Mouse (Mus musculus): ENCODE measurements around the gene Zbtb5. TPM values are rescaled to one million over a fixed set of nuclear protein-coding genes. Genes with fewer than 3 reads are reported as not detected.

Gene Zbtb5
- total and polyA plus RNA-seq, 3 experiments = 2.6 to 9.8 (median 9.7) TPM

DNA sequence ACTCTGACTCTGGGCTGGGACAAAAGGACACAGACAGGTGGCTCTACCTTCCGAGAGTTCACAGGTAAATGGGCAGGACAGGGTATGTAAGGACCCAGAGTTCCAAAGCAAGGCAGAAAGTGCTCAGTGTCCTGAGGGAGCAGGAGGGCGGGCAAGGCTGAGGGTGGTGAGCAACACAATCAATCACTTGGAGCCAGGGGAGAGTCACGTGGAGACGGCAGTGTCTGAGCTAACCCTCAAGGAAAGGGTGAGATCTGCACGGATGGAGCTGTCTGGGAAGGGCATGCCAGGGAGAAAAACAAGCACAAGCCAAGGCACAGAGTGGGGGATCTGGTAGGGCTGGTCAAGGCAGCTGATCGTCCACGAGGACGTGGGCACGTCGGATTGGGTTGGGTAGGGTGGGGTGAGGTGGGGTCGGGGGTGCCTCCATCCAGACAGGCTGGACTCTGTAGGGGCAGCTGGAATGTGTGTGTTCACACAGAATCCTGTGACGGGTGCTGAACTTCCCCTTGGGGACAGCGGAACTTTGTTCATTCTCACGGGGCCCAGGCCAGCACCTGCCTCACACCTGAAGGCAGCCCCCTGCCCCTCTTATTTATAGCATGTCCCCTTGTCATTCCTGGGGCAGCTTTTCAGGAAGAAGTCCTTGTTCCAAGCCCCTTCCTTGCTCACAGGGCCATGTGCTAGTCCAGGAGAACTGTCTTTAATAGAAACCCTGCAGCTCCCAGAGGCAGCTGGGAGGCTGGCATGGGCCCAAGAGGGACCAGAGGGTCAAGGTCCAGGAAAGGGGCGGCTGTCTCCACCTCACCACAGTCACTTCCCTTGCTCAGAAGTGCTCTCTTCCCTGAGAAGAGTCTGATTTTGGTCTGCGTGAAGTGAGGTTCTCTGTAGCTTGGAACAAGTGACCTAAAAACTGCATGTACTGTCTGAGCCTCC lies 22.7 kb upstream of the Zbtb5 start:
- Histone ChIP-seq H3K36me3 (replicated peaks) (peaks cover 68% of the 10 kb centered on the region), H3K9me3 (replicated peaks) (no peaks in the 10 kb centered on the region), H3K27me3 (ENCODE audit: insufficient read depth, low read length) (no peaks in the 10 kb centered on the region), H3K4me3 (ENCODE audit: low read depth, low read length) (no peak overlapping the region), H3K4me1 (ENCODE audit: insufficient read depth, low read depth, low read length) (peaks cover 8% of the 10 kb centered on the region; the same call in 1 of the 2 replicates)
- ATAC-seq (ENCODE audit: extremely low read depth, insufficient number of reproducible peaks, low FRiP score, poor library complexity, severe bottlenecking) = no peak
- no peak for TF ChIP-seq GATA2 (IDR thresholded peaks at IDR 0.05; ENCODE audit: borderline replicate concordance, low read depth, low read length)
- TF ChIP-seq TAL1 (conservative IDR thresholded peaks at IDR 0.05; ENCODE audit: low read depth, low read length) = no peak
- TF ChIP-seq GATA1 (IDR thresholded peaks at IDR 0.05; ENCODE audit: borderline replicate concordance, low read length) = no peak
- no peak for TF ChIP-seq CTCF (IDR thresholded peaks at IDR 0.05; ENCODE audit: low read depth, low read length)
- no peak for DNase-seq (ENCODE audit: low spot score)

- no peak for ATAC-seq (ENCODE audit: extremely low read depth, insufficient number of reproducible peaks, low FRiP score, poor library complexity, severe bottlenecking)
- no peak for DNase-seq (ENCODE audit: low spot score)
- Histone ChIP-seq H3K4me3 (ENCODE audit: low read depth, low read length) (no peak overlapping the region), H3K4me1 (ENCODE audit: insufficient read depth, low read depth, low read length) (peaks cover 8% of the 10 kb centered on the region; the same call in 1 of the 2 replicates), H3K36me3 (replicated peaks) (peaks cover 88% of the 10 kb centered on the region), H3K9me3 (replicated peaks) (no peaks in the 10 kb centered on the region), H3K27me3 (ENCODE audit: insufficient read depth, low read length) (no peaks in the 10 kb centered on the region)
- TF ChIP-seq POLR2AphosphoS5 (IDR thresholded peaks at IDR 0.05; ENCODE audit: insufficient replicate concordance, low read depth, low read length) (no peak), GATA1 (IDR thresholded peaks at IDR 0.05; ENCODE audit: borderline replicate concordance, low read length) (no peak), CTCF (IDR thresholded peaks at IDR 0.05; ENCODE audit: low read depth, low read length) (no peak), GATA2 (IDR thresholded peaks at IDR 0.05; ENCODE audit: borderline replicate concordance, low read depth, low read length) (no peak), TAL1 (conservative IDR thresholded peaks at IDR 0.05; ENCODE audit: low read depth, low read length) (no peak)
Observed at GRCm38 (mm10) chr4:45032586-45032985, 20.4 kb upstream of the Zbtb5 start.

DNA sequence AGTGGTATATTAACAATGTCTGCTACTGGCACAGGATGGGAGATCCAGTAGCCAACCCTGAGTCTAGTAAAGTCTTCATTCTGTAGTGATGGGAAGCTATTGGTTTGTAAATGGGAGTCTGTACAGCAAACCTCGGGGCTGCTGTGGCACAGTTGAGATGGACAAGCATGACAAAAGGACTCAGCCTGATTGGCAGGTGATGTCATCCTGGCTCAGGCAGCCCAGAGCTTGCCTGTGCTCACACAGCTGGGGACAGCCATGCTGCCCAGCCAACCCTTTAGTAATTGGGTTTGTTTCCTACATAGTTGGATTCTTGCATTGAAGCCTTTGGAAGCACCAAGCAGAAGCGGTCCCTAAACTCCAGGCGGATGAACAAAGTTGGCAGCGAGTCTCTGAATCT lies 14.2 kb upstream of the Zbtb5 start:
- no peak overlapping the region for H3K4me3 ChIP-seq (ENCODE audit: low read depth, low read length)
- H3K9me3 ChIP-seq (replicated peaks) = no peaks in the 10 kb centered on the region
- TF ChIP-seq TAL1 (conservative IDR thresholded peaks at IDR 0.05; ENCODE audit: low read depth, low read length) (no peak), GATA1 (IDR thresholded peaks at IDR 0.05; ENCODE audit: borderline replicate concordance, low read length) (no peak), CTCF (IDR thresholded peaks at IDR 0.05; ENCODE audit: low read depth, low read length) (no peak), GATA2 (IDR thresholded peaks at IDR 0.05; ENCODE audit: borderline replicate concordance, low read depth, low read length) (no peak), POLR2AphosphoS5 (IDR thresholded peaks at IDR 0.05; ENCODE audit: insufficient replicate concordance, low read depth, low read length) (no peak)
- DNase-seq (ENCODE audit: low spot score) = no peak
- no peaks in the 10 kb centered on the region for H3K27me3 ChIP-seq (ENCODE audit: insufficient read depth, low read length)
- H3K4me1 ChIP-seq (ENCODE audit: insufficient read depth, low read depth, low read length) = peaks cover under 1% of the 10 kb centered on the region; the same call in 1 of the 2 replicates
- ATAC-seq (ENCODE audit: extremely low read depth, insufficient number of reproducible peaks, low FRiP score, poor library complexity, severe bottlenecking) = no peak
- peaks cover 95% of the 10 kb centered on the region for H3K36me3 ChIP-seq (replicated peaks)

DNA sequence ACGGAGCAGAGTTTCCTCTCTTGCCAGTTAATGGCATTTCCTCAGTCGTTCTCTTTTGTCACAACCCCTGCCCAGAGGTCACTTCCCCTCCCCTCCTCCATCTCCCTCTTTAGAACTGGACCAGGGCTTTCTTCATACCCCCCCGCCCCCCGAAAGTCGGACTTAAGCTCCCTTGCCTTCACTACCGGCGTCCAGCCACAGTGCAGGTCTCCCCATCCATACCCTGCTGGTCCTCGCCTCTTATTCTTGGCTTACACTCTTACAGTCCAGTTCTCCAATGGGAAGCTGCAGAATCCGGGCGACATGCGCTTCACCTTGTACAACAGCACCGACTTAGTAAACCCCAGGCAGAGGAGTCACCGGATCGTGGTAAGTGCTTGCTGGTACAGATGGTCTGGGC lies 6.8 kb upstream of the Zbtb5 start:
- H3K9me3 ChIP-seq (replicated peaks) = no peaks in the 10 kb centered on the region
- peak overlapping the region; percentile 82 for H3K4me3 ChIP-seq (ENCODE audit: low read depth, low read length)
- peaks cover 54% of the 10 kb centered on the region for H3K4me1 ChIP-seq (ENCODE audit: insufficient read depth, low read depth, low read length)
- DNase-seq (ENCODE audit: low spot score) (peak; percentile 18), ATAC-seq (ENCODE audit: extremely low read depth, insufficient number of reproducible peaks, low FRiP score, poor library complexity, severe bottlenecking) (no peak)
- TF ChIP-seq GATA1 (IDR thresholded peaks at IDR 0.05; ENCODE audit: borderline replicate concordance, low read length) (no peak), TAL1 (conservative IDR thresholded peaks at IDR 0.05; ENCODE audit: low read depth, low read length) (no peak)
- peaks cover 41% of the 10 kb centered on the region for H3K36me3 ChIP-seq (replicated peaks)
- H3K27me3 ChIP-seq (ENCODE audit: insufficient read depth, low read length) = no peaks in the 10 kb centered on the region

DNA sequence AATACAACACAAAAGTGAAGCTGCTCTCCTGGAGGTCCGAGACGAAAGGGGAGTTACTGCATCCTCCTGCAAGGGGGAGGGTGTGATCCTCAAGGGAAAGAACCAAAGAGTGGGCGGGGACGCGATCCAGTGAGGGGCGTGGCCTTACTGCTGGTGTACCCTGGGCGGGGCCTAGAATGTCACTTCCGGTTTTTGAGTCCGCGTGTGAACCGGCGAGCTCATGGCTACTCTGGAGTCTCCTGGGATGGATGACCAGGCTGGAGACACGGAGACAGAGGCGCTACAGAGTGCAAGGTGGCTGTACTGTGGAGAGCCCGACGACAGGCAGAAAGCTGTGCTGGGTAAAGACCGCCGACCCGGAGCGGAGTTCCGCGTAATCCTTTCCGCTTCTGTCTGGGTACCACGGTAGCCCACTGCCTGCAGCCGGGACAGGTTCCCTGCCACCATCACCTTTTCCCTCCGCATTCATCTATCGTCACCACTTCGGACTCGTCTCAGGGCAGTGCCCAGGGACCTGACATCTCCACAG lies 6.3 kb upstream of the Zbtb5 start, which contains the start of gene Polr1e:
Polr1e (plus strand) TSS at position 132 of the 529 bp plus-strand sequence.
- DNase-seq (ENCODE audit: low spot score) = peak; percentile 88
- H3K27me3 ChIP-seq (ENCODE audit: insufficient read depth, low read length) = no peaks in the 10 kb centered on the region
- H3K36me3 ChIP-seq (replicated peaks) = peaks cover 37% of the 10 kb centered on the region
- ATAC-seq (ENCODE audit: extremely low read depth, insufficient number of reproducible peaks, low FRiP score, poor library complexity, severe bottlenecking) = peak; percentile 90
- peaks cover 59% of the 10 kb centered on the region for H3K4me1 ChIP-seq (ENCODE audit: insufficient read depth, low read depth, low read length)
- TF ChIP-seq CTCF (IDR thresholded peaks at IDR 0.05; ENCODE audit: low read depth, low read length) (no peak), POLR2AphosphoS5 (IDR thresholded peaks at IDR 0.05; ENCODE audit: insufficient replicate concordance, low read depth, low read length) (no peak), TAL1 (conservative IDR thresholded peaks at IDR 0.05; ENCODE audit: low read depth, low read length) (no peak), GATA2 (IDR thresholded peaks at IDR 0.05; ENCODE audit: borderline replicate concordance, low read depth, low read length) (no peak)
- H3K4me3 ChIP-seq (ENCODE audit: low read depth, low read length) = peak within 1 kb of the TSS; percentile 82
- H3K9me3 ChIP-seq (replicated peaks) = no peaks in the 10 kb centered on the region

GRCm38 (mm10) chr4:45015615-45016014 lies 3.4 kb upstream of the Zbtb5 start:
- no peak overlapping the region for H3K4me3 ChIP-seq (ENCODE audit: low read depth, low read length)
- DNase-seq (ENCODE audit: low spot score) = no peak
- H3K4me1 ChIP-seq (ENCODE audit: insufficient read depth, low read depth, low read length) = peaks cover 59% of the 10 kb centered on the region

More at GRCm38 (mm10) chr4:45015615-45016014, 3.4 kb upstream of the Zbtb5 start:
- no peak for ATAC-seq (ENCODE audit: extremely low read depth, insufficient number of reproducible peaks, low FRiP score, poor library complexity, severe bottlenecking)
- H3K27me3 ChIP-seq (ENCODE audit: insufficient read depth, low read length) = no peaks in the 10 kb centered on the region
- H3K36me3 ChIP-seq (replicated peaks) = peaks cover 8% of the 10 kb centered on the region
- H3K9me3 ChIP-seq (replicated peaks) = no peaks in the 10 kb centered on the region
- TF ChIP-seq POLR2AphosphoS5 (IDR thresholded peaks at IDR 0.05; ENCODE audit: insufficient replicate concordance, low read depth, low read length) = no peak
- TF ChIP-seq CTCF (IDR thresholded peaks at IDR 0.05; ENCODE audit: low read depth, low read length) = peak; percentile 70
- TF ChIP-seq GATA2 (IDR thresholded peaks at IDR 0.05; ENCODE audit: borderline replicate concordance, low read depth, low read length) = no peak
- TF ChIP-seq TAL1 (conservative IDR thresholded peaks at IDR 0.05; ENCODE audit: low read depth, low read length) = no peak
- TF ChIP-seq GATA1 (IDR thresholded peaks at IDR 0.05; ENCODE audit: borderline replicate concordance, low read length) = no peak
